Mouse (Mus musculus): ENCODE data around the gene Slc29a1.
A peak's percentile ranks its signal among the peaks of the same experiment; 100 is the strongest.
"Not testable (repeated sequence)": the region's sequence is repeated elsewhere in the genome, so short reads cannot be mapped to it uniquely, and the experiment has no call there.

Slc29a1 gene

DNA sequence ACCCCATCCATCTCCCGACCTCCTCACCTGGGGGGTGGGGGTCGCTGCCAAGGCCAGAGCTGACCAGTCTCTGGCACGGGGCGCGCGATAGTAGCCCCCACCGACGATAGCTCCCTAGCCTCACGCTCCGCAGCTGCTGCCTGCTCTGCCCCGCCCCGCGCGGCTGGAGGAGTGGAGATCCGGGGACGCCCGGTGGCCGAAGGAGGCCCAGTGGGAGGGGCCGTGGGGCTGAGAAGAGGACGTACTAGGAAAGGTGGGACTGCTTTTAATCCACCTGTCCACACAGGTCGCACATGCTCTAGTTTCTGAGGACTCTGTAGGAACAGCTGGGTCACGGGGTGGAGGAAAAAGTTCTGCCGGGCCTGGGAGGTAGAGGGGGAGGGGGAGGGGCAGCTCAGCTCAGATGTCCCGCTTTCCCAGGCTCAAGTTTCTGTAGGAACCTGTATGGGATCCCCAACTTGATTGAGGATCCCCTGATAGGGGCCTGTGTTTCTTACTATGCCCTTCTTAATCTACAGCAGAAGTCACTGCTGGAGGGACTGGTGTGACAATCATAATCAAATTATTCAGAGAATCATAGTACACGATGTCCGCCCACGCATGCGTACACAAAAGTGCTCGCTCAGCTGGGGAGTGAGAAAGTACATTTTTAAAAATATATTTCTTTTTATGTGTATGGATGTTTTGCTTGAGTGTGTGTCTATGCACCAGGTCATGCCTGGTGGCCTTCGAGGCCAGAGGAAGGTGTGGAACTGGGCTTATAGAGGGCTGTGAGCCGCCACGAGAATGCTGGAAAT, at the start of gene Slc29a1:
Slc29a1 (minus strand) TSS at position 161 of the 797 bp plus-strand sequence.
- no peak for DNase-seq (ENCODE audit: low read depth in 2 of 2, low spot score in 2 of 2)

DNA sequence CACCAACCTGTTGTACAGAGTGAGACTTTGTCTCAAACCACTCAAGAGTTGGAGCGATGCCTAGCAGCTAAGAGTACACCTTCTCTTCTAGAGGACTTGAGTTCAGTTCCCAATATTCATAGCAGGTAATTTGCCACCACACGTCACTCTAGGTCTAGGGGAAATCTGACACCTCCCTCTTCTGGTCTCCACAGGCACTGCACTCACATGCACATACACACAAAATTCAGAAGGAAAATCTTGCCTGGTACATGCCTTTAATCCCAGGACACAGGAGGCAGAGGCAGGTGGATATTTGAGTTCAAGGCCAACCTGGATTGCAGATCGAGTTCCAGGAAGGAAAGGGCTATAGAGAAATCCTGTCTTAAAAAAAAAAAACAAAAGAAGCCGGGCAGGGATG, 44.8 kb upstream of the Slc29a1 start:
- DNase-seq (ENCODE audit: low read depth in 2 of 2, low spot score in 2 of 2), result no peak

DNA sequence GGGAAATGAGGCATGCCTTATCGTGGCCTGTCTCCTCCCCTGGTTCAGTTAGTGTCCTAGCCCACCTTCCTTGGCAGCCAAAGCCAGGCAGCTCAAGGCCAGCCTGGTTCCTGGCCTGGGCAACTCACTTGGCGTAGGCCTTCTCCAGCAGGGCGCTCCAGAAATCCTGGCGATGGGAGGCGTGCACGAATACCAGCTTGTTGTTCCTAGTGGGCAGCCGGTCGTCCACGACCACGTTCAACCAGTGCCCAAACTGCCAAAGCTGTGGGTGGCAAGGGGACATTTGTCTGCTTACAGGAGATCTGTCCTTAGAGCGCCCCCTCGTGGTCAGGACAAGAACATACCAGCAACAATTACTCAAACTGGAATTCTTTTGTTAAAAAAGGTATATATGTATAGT, 43.3 kb upstream of the Slc29a1 start:
- DNase-seq (ENCODE audit: low read depth in 2 of 2, low spot score in 2 of 2), result peak; percentile 63 to 67

DNA sequence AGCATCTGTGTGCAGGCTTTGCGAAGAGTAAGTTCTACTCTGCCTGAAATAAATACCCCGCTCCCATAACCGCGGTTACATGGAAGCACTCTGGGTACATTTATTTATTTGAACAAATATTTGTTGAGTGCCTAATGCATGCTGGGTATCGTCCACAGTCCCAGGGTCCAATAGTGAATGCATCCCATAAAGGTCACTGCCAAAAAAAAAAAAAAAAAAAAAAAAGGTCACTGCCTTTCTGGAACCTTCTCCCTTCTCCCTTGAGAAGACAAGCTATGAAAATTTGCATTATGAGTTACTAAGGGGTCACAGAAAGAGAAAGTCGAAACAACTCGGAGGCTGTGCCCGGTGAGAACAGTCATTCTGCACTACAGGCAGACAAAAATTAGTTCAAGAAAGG, 42.6 kb upstream of the Slc29a1 start:
- DNase-seq (ENCODE audit: low read depth in 2 of 2, low spot score in 2 of 2), result no peak

DNA sequence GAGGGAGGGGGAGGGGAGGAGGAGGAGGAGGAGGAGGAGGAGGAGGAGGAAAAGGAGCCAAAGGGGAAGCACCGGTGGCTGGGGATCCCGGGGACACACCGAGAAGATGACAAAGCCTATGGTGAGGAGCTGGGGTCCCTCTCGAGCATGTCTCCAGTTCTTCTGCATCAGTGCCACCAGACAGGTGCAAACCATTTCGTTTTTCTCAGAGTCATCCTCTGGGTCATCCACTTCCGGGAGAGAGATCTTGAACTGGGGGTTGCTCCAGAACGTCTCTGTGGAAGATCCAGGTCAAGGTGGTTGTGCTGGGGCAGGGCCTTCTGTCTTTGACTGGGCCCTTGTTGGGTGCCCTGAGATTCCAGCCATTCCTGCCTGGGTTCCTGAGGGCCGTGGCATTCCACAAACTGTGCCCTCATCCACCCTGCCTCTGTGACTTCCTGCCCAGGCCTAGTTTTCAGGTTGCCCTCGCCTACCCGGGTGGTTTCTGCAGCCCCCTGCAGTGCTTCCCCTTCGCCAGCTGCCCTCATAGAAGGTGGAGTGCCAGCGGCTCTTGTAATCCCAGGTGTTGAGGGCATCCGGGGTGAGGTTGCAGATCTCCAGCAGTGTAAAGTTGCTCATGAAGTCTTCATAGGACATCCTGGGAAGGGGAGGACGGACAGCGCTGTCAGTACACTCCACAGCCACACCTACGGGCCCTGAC, 39.3 kb upstream of the Slc29a1 start:
- DNase-seq (ENCODE audit: low read depth in 2 of 2, low spot score in 2 of 2), result no peak

DNA sequence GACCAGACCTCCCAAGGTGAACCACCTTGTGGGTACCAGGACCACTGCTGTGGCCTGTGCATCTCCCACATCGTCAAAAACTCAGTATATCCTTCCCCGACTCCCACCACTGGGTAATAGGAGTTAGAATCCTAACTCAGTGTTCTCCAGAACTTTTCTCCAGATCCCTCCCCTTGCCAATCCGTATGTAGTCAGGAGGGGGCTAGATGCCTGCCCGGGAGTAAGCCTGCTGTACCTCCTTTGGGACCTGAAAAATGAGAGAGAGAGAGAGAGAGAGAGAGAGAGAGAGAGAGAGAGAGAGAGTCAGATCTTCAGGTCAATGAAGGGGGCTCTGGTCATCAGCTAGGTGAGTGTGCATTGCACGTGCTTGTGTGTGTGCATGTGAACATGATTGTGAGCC, 34.6 kb upstream of the Slc29a1 start:
- no peak for DNase-seq (ENCODE audit: low read depth in 2 of 2, low spot score in 2 of 2)

DNA sequence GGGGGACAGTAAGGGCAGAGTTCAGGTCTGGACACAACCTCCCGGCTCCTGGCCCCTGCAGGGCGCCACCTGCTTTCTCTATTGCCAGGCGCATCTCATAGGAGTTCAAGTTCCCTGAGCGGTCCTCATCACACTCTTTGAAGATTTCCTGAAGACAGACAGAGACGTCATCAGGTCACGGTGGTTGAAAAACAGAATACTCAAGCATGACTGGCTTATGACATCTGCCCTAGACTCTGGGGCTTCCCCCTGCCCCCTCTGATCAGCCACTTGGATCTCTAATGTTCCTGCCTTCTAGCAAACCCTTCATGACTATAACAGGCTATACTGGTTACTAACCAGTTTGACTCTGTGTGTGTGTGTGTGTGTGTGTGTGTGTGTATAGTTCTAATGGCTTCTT, 32.5 kb upstream of the Slc29a1 start:
- no peak for DNase-seq (ENCODE audit: low read depth in 2 of 2, low spot score in 2 of 2)

DNA sequence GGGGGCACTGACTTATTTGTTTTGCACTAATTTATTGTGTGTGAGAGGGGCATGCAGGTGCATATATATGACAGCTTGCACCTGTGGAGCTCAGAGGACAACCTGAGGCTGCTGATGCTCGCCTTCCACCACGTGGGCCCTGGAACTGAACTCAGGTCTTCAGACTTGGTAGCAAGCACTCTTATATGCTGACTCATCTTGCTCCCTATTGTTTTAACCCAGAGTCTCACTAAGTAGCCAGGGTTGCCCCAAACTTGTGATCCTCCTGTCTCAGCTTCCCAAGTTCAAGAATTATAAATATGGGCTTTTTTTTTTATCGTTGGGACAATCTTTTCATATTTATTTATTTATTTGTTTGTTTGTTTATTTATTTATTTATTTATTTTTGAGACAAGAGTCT, 31.6 kb upstream of the Slc29a1 start:
- DNase-seq (ENCODE audit: low read depth in 2 of 2, low spot score in 2 of 2), result no peak

DNA sequence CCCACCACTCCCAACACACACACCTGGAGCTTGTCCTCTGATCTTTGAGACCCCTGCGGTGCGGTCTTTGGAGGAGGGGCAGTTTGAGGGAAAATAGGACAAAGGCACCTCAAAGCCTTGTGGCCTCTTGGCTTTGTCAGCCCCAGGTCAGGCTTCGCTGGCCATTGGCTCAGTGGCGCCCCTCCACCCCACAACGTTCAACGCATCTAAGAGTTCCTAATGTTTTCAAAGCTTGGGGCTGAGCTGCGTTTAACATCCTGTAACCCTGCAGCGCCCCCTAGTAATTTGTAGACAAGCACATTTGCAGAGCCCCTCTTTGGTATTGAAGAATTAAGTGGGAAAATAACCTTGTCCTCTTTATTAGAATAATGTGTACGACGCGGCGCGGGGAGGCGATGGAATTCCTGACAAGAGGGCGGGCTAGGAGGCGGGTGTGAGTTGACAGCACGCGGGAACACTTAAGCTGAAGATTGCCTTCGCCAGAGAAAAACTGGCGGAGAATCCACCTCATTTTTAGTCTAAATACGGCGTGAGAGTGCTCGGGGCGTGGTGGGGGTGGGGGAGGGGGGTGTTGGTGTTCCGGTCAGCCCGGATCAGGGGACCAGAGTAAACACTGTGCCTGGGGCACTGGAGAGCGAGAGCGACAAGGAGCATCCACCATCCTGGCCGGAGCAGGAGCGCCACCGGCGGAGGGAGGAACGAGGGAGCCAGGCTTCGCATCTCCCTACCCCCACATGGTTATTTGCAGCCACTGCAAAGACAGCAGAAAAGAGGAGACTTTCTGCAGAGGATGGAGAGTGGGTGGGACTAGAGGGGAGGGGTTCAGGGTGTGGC, 30.7 kb upstream of the Slc29a1 start:
- DNase-seq (ENCODE audit: low read depth in 2 of 2, low spot score in 2 of 2), result peak; percentile 37 to 60

DNA sequence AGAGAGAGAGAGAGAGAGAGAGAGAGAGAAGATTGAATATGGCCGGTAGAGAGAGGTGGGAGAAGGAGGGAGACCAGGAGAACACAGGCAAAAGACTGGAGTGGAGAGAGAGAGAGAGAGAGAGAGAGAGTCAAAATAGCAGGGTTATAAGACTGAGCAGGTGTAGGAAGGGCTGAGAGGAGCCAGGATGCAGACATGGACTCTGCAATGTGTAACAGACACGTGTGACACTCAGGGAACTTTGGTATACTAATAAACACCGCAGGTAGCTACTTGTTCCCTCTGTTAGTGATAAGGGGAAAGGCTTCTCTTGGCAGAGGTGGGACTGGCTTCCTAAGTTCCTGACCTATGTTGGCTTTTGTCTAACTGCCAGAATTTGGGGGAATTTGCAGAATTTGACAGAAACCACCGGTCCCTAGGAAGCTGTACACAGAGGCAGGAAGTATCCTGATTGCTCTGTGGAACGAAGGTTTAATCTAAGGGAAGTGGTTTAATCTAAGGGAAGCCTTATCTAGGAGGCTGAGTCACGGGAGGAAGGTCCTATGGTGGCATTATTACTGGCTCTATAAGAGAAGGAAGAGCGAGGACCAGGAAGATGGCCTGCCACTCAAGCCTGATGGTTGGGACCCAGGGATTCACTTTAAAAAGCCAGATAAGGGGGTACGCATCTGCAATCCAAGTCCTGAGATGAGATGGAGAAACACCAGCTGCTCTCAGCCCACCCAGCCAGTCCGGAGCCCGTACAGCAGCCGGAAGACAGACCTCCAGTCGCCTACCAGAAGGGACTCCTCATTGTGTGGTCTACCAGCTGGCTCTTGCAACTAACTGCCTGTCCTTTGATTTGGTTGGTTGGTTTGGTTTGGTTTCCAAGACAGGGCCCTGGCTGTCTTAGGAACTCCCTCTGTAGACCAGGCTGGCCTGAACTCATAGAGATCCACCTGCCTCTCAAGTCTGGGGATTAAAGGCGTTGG, 29.8 kb upstream of the Slc29a1 start:
- no peak for DNase-seq (ENCODE audit: low read depth in 2 of 2, low spot score in 2 of 2)

DNA sequence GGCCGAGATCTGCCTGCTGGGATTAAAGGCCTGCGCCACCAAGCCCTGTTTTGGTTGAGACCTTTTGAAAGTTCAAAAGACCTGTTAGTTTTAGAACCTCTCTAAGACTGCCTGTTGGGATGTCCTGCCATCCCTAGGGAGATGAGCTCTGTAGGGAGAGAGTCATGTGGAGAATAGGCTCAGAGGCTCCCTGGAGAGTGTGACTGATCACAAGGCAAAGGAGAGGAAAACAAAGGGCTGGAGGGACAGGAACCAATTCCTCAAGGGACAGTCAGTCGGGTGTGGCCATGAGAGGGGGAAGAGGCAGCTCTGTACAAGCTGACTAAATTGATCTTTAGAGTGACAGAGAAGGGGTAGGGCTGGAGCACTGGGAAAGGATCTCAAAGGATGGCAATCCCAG, 28.8 kb upstream of the Slc29a1 start:
- DNase-seq (ENCODE audit: low read depth in 2 of 2, low spot score in 2 of 2), result no peak

DNA sequence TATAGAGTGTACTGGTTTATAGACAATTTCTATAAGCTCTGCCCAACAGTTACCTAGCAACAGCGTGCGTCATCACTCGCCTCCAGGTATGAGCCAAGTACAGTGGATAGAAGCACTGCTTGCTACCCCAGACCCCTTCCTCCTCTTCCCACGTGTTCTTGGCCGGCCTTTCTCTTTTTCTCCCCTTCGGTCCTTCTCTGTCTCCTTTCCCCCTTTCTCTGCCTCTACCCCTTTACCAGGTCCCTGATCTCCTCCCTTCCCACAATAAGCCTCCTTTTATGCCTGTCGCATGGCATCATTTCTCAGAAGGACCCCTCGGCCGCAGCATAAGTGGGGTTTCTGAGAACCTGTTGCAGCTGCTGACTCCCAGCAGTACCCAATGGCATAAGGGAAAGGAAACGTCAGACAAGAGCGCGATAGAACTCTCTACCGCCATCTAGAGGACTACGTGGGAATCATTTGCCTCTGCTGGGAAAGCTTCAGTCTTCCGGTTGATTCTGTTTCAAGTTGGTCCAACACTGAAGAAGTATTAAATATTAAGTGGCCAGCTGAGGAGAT, 27.2 kb upstream of the Slc29a1 start:
- peak; percentile 58 to 77 for DNase-seq (ENCODE audit: low read depth in 2 of 2, low spot score in 2 of 2)

DNA sequence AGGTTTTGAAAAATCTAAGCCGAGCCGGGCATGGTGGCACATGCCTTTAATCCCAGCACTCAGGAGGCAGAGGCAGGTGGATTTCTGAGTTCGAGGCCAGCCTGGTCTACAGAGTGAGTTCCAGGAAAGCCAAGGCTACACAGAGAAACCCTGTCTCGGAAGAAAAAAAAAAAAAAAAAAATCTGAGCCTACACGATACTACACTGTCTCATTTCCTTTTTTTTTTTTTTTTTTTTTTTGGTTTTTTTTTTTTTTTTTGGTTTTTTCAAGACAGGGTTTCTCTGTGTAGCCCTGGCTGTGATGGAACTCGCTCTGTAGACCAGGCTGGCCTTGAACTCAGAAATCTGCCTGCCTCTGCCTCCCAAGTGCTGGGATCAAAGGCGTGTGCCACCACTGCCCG, 24.0 kb upstream of the Slc29a1 start:
- DNase-seq (ENCODE audit: low read depth in 2 of 2, low spot score in 2 of 2), result not testable (repeated sequence)

DNA sequence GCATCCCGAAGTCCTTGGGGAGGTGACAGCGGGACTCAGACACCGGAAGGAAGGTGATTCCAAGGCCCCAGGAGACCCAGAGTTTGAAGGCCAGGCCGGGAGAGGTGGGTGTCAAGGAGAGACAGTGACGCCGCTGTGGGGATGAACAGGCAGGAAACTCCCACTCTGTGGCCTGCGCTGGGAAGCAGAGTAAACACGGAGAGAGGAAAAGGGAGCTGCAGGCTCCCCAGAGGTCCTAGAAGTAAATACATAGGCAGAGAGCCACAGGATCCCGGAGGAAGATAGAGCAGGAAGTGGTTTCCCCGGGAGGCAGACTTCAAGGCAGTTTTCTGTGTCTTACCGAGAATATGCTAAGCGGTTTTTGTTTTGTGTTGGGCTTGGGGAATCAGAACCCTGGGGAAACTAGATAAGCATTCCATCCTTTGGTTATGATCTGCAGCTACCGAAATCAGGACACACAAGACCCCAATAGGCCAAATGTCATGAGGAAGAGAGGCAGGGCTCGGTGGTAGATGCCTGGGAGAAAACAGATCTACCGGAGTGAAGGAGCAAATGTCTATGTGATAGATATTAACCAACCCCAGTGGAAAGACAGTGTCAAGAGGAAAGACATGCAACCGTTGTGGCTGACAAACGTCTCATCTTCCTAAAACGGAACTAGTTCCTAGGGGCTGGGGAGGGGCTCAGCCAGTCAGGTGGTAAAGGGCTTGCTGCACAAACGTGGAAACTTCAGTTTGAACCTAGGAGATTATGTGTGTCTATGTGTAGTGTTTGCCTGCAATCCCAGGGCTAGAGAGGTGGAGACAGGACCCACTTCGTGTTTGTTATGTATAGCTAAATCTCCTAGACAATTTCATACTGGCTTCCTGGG, 20.2 kb upstream of the Slc29a1 start:
- no peak for DNase-seq (ENCODE audit: low read depth in 2 of 2, low spot score in 2 of 2)

DNA sequence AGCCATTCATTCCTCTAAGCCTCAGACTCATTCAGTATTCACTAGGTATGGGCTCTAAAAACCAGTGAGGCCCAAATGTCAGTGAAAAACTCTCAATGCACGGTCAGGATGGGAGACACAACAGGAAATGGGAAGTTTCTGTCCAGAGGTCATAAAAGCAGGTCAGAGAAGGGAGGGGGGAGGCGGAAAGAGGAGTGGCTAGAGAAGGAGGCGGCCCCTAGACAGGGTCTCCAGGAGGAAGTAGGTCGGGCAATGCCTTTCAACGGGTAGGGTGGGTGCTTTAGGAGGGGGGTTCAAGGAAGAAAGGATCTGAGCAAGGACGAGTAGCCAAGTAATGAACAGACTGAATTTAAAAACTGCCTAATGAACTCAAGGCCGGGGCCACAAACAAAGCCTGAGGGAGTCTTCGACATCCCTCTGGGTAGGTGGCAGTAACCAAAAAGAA, 19.6 kb upstream of the Slc29a1 start:
- DNase-seq (ENCODE audit: low read depth in 2 of 2, low spot score in 2 of 2), result no peak

DNA sequence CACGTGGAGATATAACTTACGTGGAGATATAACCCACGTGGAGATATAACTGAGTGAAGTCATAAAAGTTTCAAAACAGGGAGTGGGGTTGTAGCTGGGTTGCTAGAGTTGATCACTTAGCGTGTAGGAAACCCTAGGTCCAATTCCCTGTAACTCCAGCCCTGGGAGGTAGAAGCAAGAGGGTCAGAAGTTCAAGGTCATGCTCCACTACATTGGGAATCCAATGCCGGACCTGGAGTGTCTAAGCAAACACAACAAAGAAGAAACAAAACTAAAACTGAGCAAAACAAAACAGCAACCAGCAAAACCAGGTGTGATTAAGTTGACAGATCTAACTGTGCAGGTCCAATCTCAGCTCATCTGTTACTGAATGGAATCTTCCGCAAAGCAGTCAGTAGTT, 18.2 kb upstream of the Slc29a1 start:
- no peak for DNase-seq (ENCODE audit: low read depth in 2 of 2, low spot score in 2 of 2)

DNA sequence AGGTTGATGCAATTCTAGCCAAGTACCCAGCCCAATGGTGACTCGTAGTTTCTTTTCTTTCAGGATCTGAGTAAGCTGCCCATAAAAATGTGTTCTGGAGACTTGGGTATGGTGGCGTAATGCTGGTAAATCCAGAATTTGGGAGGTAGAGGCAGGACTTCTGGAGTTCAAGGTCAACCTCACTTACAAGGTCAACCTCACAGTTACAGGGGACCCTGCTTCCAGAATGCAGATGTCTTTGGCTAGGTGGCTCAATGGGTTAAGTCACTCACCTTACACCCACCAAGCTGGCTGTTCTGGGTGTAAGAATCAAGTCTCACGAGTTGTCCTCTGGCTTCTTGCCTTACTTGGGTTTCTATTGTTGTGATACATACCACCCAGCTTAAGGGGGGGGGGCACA, 17.3 kb upstream of the Slc29a1 start:
- DNase-seq (ENCODE audit: low read depth in 2 of 2, low spot score in 2 of 2), result no peak

DNA sequence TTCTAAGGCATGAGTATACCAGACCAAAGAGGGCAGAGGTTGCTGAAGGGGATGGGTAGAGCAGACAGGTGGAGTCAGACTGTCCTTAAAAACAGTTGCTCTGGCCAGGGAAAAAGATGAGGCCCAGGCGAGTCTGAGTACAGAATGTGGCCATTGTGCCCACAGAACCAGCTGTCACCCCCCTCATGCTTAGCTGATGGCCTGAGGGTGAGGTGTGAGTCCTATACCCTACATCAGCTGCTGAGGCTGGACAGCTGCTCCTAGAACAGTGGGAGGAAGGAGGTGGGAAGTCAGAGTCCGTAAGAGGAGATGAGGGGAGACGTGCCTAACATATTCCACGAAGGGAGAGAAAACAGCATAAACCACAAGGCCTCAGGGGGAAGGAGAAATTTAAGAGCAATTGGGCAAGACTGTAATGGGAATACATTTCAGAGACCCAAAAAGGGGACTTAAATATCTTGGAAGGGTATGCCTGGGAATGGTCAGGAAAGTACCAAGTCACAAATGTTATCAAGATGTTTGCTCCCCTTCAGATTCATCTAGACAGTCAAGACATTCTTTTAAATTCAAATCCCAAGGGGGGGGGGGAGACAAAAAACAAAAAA, 16.7 kb upstream of the Slc29a1 start:
- no peak for DNase-seq (ENCODE audit: low read depth in 2 of 2, low spot score in 2 of 2)

DNA sequence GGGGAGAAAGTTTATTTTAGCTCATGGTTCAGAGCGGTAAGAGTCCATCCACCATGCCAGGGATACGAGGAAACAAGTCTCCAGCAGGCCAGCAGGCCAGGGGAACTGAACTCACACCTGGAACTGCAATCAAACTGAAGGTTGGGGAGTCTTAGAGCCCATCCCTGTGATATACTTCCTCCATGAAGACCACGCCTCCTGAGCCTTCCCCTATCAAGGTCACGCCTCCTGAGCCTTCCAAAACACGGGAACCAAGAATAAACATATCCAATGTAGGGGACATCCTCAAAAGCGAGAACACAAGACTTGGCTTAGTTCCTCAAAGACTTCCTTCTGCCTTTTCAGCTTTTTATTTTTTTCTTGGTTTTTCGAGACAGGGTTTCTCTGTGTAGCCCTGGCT, 13.5 kb upstream of the Slc29a1 start:
- DNase-seq (ENCODE audit: low read depth in 2 of 2, low spot score in 2 of 2), result no peak

All from CD8-positive naive resting alpha-beta T cell, adult 2 months (primary cell).